Comparison of ENCODE assay signal across 22 mouse cellular contexts in the genomic region with DNA sequence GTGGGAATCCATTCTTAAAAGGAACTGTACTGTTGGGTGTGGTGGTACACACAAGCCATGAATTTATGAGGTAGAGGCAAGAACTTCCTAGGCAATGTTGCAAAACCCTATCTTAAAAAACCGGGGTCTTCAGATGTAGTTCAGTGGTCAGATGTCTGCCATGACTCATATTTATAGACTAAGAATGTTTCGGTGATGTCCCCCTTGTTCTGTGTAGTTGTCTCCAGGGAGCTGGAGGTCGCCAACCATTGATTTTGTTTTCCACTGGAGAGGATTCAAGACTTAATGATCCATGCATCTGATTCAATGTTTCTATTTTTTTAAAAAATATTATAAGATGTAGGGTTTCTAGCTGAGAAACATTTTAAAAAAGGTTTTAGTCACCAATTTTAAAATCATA.
"Had no signal": no experiment of that assay in that cellular context is flagged by ENCODE, and none has a peak within 500 bp of the region (broad histone marks: within the 10 kb centered on the region; RNA-seq: fewer than 3 reads in every experiment).

No protein-coding gene starts in this region.

- H3K4me3 ChIP-seq: layer of hippocampus, adult 2 months; left cerebral cortex, adult 2 months; limb, embryonic 13.5 days; liver, embryonic 12.5 days; liver, embryonic 15.5 days; midbrain, embryonic 12.5 days; midbrain, embryonic 15.5 days; neural tube, embryonic 12.5 days; neural tube, embryonic 15.5 days had no signal

- H3K36me3 ChIP-seq: limb, embryonic 13.5 days; liver, embryonic 12.5 days; liver, embryonic 15.5 days; midbrain, embryonic 12.5 days; midbrain, embryonic 15.5 days; neural tube, embryonic 12.5 days; neural tube, embryonic 15.5 days had no signal

- H3K27ac ChIP-seq: kidney, postnatal 0 days; left cerebral cortex, adult 2 months; limb, embryonic 13.5 days; liver, embryonic 12.5 days; liver, embryonic 15.5 days; macrophage; midbrain, embryonic 12.5 days; midbrain, embryonic 15.5 days; neural tube, embryonic 12.5 days; neural tube, embryonic 15.5 days; stomach, postnatal 0 days had no signal

- H3K9ac ChIP-seq: limb, embryonic 13.5 days; liver, embryonic 12.5 days; liver, embryonic 15.5 days; midbrain, embryonic 12.5 days; midbrain, embryonic 15.5 days; neural tube, embryonic 12.5 days; neural tube, embryonic 15.5 days had no signal

- H3K9me3 ChIP-seq: limb, embryonic 13.5 days; liver, embryonic 12.5 days; liver, embryonic 15.5 days; midbrain, embryonic 12.5 days; midbrain, embryonic 15.5 days; neural tube, embryonic 12.5 days; neural tube, embryonic 15.5 days had no signal

- DNase-seq: kidney, postnatal 25 days; layer of hippocampus, adult 9-11 months; liver; lung, adult 18-20 months; right cerebral cortex, adult 18-20 months; right cerebral cortex, postnatal 14 days; right cerebral cortex, postnatal 4 days; thymus, adult 2 months; thymus, postnatal 14 days; thymus, postnatal 4 days had no signal

- H3K27me3 ChIP-seq: limb, embryonic 13.5 days; liver, embryonic 12.5 days; liver, embryonic 15.5 days; midbrain, embryonic 12.5 days; midbrain, embryonic 15.5 days; neural tube, embryonic 12.5 days; neural tube, embryonic 15.5 days had no signal

- H3K4me2 ChIP-seq: limb, embryonic 13.5 days; liver, embryonic 12.5 days; liver, embryonic 15.5 days; midbrain, embryonic 12.5 days; midbrain, embryonic 15.5 days; neural tube, embryonic 12.5 days; neural tube, embryonic 15.5 days had no signal

- ATAC-seq: liver, embryonic 12.5 days; midbrain, embryonic 15.5 days had no signal
